Mouse (Mus musculus) forebrain, embryonic 10.5 days (tissue): ENCODE results near the gene Map6. TPM values are rescaled to one million over a fixed set of nuclear protein-coding genes. Genes with fewer than 3 reads are reported as not detected.
"Not testable (repeated sequence)": the region's sequence is repeated elsewhere in the genome, so short reads cannot be mapped to it uniquely, and the experiment has no call there.

ENCODE experiments used
- DNase-seq: peaks from one replicate; pipeline ENCODE4 v3.0.0-alpha.2; 2017; ENCODE audit warnings: low spot score; ENCODE audit errors: extremely low spot score
- H3K27ac ChIP-seq: fragments of 300-500 bp; sonication (generic); 2 replicates; pipeline ENCODE4 v1.5.1; 2016; ENCODE audit warnings: mild to moderate bottlenecking
- H3K27me3 ChIP-seq: fragments of 300-500 bp; sonication (generic); 2 replicates; pipeline ENCODE4 v1.6.1; 2016; ENCODE audit warnings: mild to moderate bottlenecking; ENCODE audit not compliant: poor library complexity, severe bottlenecking
- H3K36me3 ChIP-seq: fragments of 300-500 bp; sonication (generic); replicated peaks from 2 replicates; pipeline ENCODE4 v1.6.1; 2016; ENCODE audit warnings: mild to moderate bottlenecking, moderate library complexity
- H3K4me1 ChIP-seq: fragments of 300-500 bp; sonication (generic); 2 replicates; pipeline ENCODE4 v1.6.1; 2016
- H3K4me3 ChIP-seq: fragments of 300-500 bp; sonication (generic); 2 replicates; pipeline ENCODE4 v1.5.1; 2016; ENCODE audit warnings: mild to moderate bottlenecking, moderate library complexity
- H3K9me3 ChIP-seq: fragments of 300-500 bp; sonication (generic); 2 replicates; pipeline ENCODE4 v1.6.1; 2016; ENCODE audit warnings: mild to moderate bottlenecking, moderate library complexity
- WGBS: fragments of 180-500 bp; shearing (Covaris S2); methylation state at CpG from one replicate; pipeline ENCODE4 v1.1.7; 2016; 5-methylcytosine and 5-hydroxymethylcytosine counted together
- polyA plus RNA-seq: library from polyadenylated mRNA; unstranded; fragments of >200 nt; fragmentation: Nextera tagmentation; extraction: Ambion mirVana; gene quantifications from 2 replicates; pipeline ENCODE4 v1.2.1, GENCODE M21; 2016

Map6 gene
- polyA plus RNA-seq, 1 experiment from 2014 or later: 18.0 TPM

DNA sequence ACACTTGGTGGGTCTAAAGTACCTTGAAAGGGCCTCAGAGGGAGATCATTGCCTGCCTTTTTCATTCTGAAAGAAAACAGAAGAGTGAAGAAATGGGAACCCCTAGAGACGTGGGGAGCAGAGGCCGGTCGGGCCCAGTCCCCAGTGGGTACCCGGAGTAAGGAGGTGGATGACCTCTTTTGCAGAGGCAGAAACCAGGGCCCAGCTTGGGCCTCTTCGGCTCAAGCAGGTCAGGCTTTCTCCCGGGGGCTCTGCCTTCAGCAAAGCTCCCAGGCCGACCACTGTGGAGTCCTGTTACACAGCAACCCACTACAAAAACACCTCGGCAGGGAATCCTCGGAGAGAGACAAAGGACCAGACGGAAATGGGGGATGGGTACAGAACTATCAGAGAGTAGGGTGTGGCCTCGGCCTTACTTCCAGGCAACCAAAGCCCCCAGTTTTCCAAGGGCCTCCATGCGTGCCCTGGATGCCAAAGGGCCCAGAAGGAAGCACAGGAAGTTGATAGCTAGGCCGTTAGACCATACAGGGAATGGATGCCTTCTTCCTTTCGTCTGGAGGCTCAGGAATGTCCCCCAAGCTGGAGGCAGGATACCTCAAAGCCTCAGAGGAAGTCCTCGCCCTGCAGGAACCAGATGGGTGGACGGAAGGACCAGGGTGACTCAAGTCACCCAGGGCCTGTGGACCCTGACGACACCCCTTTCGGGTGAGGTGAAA lies 84.7 kb downstream of the Map6 start:
- H3K9me3 ChIP-seq: no peaks in the 10 kb centered on the region
- H3K27ac ChIP-seq: peak overlapping the region; percentile 97
- 1% methylated on average over 18 of the region's 18 CpGs for WGBS
- peaks cover 84% of the 10 kb centered on the region for H3K4me1 ChIP-seq
- peaks cover 39% of the 10 kb centered on the region for H3K36me3 ChIP-seq
- DNase-seq: peak; percentile 84
- peak overlapping the region; percentile 73 for H3K4me3 ChIP-seq
- no peaks in the 10 kb centered on the region for H3K27me3 ChIP-seq

DNA sequence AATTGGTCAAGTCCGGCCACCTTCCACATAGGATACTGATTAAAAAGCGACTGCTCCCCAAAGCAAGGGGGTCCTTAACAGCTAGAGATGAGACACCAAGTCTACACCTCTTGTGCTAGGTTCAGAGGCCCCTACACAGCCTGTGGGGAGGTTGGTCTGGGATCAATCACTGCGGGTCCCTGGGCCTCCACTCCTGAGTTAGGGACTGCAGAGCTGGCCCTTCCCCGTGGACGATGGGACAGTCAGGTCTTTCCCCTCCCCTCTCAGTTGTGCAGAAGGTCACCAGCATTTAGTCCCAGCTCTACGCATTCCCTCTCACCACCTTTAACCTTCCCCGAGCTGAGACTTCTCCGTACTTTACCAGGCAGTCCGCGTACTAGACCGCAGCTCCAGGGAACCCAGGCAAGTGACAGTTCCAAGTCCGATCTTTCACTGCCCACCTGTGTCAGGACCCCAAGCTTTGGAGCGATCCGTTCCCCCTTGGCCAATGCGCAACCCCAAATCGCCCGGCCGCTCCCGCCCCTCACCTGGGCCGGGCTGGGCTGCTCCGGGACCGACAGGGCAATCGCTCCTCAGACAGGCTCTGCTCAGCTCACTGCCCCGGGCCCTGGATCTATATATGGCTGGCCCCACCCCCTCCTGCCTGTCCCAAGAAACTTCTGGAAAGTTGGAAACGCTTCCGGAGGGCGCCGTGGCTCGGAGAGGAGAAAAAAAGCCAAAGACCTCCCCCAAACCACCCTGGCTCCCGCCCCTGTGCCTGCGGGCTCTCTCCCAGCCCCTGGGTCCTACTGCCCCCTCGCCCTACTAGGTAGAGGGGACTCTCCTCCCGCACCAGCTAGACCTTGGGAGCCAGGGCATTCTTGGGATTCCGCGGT lies 85.5 kb downstream of the Map6 start, which contains the start of gene Serpinh1:
Serpinh1 (minus strand) TSS at position 714 of the 875 bp plus-strand sequence.
- DNase-seq: peak; percentile 83
- WGBS: under 1% methylated on average over 35 of the region's 35 CpGs
- H3K36me3 ChIP-seq: peaks cover 31% of the 10 kb centered on the region
- H3K27ac ChIP-seq: peak within 1 kb of the TSS; percentile 97
- H3K9me3 ChIP-seq: no peaks in the 10 kb centered on the region
- peak within 1 kb of the TSS; percentile 73 for H3K4me3 ChIP-seq
- peaks cover 91% of the 10 kb centered on the region for H3K4me1 ChIP-seq
- no peaks in the 10 kb centered on the region for H3K27me3 ChIP-seq

DNA sequence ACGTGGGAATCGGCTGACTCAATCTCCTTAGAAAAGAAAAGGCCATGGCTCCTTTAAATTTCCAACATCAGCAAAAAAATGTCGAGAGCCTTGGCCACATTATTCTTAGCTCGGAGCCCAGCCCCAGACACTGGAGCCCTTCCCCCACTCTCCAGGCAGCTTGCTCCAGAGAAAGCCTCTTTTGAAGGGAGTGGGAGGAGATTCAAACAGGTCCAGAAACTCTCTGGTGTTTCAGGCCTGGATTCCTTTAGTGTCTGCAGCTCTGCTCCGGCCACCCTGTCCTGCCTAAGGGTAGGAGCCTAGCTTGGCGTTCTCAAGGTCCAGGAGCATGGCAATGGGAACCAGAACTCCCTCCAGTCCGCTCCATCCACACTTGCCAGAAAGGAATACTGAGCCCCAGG lies 88.5 kb downstream of the Map6 start:
- no peaks in the 10 kb centered on the region for H3K27me3 ChIP-seq
- WGBS: 4% methylated on average over 7 of the region's 7 CpGs
- no peaks in the 10 kb centered on the region for H3K9me3 ChIP-seq
- peak overlapping the region; percentile 39 for H3K4me3 ChIP-seq
- DNase-seq: peak; percentile 80
- peaks cover 1% of the 10 kb centered on the region for H3K36me3 ChIP-seq
- H3K27ac ChIP-seq: peak overlapping the region; percentile 97
- peaks cover 88% of the 10 kb centered on the region for H3K4me1 ChIP-seq

DNA sequence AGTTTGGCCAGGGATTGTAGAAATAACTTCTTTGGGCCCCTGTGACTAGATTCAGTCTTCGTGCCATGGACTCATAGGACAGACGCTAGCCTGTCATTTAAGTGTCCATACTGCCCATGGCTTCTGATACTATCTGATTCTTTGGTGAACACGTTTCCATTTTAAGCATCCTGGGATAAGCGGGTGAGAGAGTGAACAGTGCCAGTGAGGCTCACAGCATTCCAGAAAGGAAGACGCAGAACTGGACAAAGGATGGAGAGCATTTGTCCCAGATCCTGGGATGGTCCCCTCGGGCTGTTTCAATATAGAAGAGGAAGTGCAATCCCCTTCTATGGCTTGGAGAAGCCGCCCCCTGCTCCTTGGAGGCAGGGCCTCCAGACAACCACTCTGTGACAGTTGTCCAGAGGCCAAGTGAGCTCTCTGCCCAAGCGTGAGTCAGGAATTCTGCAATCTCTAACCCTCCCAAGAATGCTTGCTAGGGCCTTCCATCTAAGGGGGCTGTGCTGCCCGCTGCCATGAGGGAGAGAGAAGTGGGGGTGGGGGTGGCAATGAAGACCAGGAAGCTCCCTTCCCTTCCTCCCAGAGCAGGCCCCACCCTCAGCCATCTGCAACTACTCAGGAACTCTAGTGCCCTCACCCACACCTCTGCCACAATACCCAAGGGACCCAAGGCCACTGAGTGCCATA lies 89.1 kb downstream of the Map6 start:
- WGBS: 35% methylated on average over 9 of the region's 9 CpGs
- no peak for DNase-seq
- peaks cover 88% of the 10 kb centered on the region for H3K4me1 ChIP-seq
- H3K9me3 ChIP-seq: no peaks in the 10 kb centered on the region
- no peaks in the 10 kb centered on the region for H3K27me3 ChIP-seq
- H3K27ac ChIP-seq: peak overlapping the region; percentile 97
- H3K36me3 ChIP-seq: no peaks in the 10 kb centered on the region; the same call in 1 of the 2 replicates
- H3K4me3 ChIP-seq: peak overlapping the region; percentile 39

DNA sequence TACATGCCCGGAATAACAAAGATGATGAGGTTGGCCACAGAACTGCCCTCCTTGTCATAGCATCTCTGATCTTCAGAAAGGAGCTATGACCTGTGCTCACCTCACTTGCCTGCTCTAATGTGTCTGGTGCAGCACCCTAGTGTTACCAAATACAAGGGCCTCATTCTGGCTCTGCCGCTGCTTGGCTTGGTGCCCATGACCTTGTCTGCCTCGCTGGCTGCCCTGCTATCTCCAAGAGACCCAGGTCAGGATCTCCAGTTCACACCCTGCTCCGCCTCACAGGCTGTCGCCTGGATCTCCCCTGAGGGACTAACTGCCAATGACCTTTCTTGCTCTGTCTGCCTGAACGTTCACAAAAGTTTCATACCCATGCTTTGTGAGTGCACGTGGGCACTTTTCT lies 90.0 kb downstream of the Map6 start:
- Histone ChIP-seq H3K36me3 (no peaks in the 10 kb centered on the region), H3K27me3 (no peaks in the 10 kb centered on the region), H3K27ac (peak overlapping the region; percentile 97), H3K9me3 (no peaks in the 10 kb centered on the region), H3K4me3 (no peak overlapping the region), H3K4me1 (peaks cover 84% of the 10 kb centered on the region)
- WGBS: 87% methylated on average over 7 of the region's 7 CpGs
- no peak for DNase-seq

DNA sequence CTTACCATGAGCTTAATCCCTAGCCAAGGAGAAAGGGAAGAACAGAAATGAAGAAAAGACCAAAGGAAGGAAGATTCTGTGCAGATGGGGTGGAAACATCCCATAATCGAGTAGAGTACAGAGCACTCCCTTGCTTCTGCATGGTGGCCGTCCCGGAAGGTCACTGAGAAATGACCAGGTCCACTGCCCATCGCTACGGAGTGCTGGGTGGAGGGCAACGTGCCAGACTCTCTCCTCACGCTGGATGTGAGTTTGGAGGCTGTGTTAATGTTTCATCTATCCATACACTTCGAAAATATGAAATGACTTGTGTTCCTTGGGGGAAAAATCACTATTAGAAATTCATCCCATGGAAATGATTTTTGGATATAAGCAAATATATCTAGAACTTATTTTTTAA lies 91.1 kb downstream of the Map6 start:
- Histone ChIP-seq H3K9me3 (peaks cover 5% of the 10 kb centered on the region), H3K36me3 (no peaks in the 10 kb centered on the region), H3K27ac (0 out of 2 replicates have a peak overlapping the region, but pooled peaks have one; percentile 44), H3K4me3 (no peak overlapping the region), H3K4me1 (peaks cover 72% of the 10 kb centered on the region), H3K27me3 (no peaks in the 10 kb centered on the region)
- WGBS: 85% methylated on average over 8 of the region's 8 CpGs
- DNase-seq: no peak

DNA sequence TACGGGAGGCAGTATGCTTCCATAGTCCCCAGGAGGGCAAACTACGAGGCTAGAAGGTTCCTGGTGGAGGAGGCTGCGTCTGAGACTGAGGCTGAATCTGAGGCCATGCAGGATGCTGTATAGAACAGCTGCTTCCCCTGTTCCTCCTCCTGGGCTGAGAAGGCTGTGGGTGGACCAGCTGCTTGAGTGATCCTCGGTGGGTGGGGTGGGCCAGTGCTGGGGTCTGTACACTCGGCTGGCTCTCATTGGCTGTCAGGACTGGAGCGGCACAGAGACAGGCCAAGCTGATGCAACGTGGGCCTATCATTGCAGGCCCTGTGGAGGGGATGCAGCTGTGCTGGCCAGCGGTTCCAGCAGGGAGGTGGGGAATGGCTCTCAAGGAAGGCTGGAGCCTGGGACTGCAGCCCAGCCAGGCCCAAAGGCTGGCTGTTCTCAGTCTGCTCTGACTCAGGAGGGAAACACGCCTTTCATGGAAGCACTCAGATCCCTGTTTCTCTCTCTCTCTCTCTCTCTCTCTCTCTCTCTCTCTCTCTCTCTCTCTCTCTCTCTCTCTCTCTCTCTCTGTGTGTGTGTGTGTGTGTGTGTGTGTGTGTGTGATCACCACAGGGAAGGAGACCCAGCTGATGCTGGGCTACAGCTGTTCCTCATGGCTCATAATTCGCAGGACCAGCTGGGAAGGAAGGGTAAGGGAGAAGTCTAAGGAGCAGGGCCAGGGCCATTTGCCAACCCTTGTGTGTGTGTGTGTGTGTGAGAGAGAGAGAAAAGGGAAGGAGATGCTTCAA lies 93.0 kb downstream of the Map6 start:
- peak; percentile 90 for DNase-seq
- H3K27ac ChIP-seq: peak overlapping the region; percentile 94
- 4% methylated on average over 10 of the region's 10 CpGs for WGBS
- peaks cover 5% of the 10 kb centered on the region for H3K9me3 ChIP-seq
- no peaks in the 10 kb centered on the region for H3K36me3 ChIP-seq
- H3K27me3 ChIP-seq: no peaks in the 10 kb centered on the region
- H3K4me3 ChIP-seq: peak overlapping the region; percentile 31
- peaks cover 65% of the 10 kb centered on the region for H3K4me1 ChIP-seq

DNA sequence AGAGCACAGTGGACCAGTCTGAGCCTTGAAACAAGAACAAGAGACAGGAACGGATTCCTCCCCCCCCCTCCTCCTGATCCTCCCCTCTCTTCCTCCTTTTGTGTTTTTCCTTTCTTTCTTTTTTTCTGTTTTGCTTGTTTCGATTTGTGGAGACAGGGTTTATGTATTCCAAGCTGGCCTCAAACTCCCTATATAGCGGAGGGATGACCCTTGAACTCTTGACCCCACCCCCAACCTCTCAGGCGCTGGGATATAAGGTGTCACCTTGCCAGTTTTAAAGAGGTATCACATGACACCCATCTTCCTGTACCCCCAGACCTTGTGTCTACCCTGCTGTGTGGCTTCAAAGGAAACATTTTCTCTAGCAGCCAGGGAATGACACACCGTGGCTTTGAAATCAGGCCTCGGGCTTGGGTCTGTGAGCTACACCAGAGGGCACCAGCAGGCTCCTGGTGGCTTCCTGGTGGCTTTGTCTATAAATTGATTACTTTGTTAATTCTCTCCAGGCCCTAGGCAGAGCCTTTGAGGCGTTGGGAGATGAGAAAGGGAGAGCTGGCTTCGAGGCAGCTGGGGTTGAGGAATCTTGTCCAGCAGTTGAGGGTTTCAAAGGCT lies 93.7 kb downstream of the Map6 start:
- Histone ChIP-seq H3K27me3 (no peaks in the 10 kb centered on the region), H3K4me3 (peak overlapping the region; percentile 31; the same call in 1 of the 2 replicates), H3K9me3 (peaks cover 5% of the 10 kb centered on the region), H3K36me3 (no peaks in the 10 kb centered on the region), H3K4me1 (peaks cover 58% of the 10 kb centered on the region), H3K27ac (peak overlapping the region; percentile 94)
- DNase-seq: peak; percentile 51
- WGBS: 17% methylated on average over 8 of the region's 8 CpGs

DNA sequence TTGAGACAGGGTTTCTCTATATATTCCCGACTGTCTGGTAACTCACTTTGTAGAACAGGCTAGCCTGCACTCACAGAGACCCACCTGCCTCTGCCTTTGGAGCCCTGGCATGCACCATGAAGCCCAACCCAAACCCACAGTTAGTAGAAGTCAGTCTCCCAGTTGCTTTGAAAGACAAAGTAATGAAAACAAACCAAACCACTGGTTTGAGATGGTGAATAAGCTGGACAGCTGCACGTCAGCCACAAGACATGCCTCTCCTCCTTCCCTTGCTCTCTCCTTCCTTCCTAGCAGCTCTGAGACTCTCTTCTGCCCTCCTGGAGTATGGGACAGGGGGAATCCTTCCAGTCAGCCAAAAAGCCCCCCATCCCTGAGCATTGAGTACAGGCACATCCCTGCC lies 94.9 kb downstream of the Map6 start:
- H3K4me3 ChIP-seq: no peak overlapping the region
- H3K4me1 ChIP-seq: peaks cover 50% of the 10 kb centered on the region
- H3K36me3 ChIP-seq: no peaks in the 10 kb centered on the region
- 86% methylated on average over 2 of the region's 2 CpGs for WGBS
- H3K9me3 ChIP-seq: peaks cover 5% of the 10 kb centered on the region
- H3K27ac ChIP-seq: peak overlapping the region; percentile 57
- no peak for DNase-seq
- H3K27me3 ChIP-seq: no peaks in the 10 kb centered on the region

DNA sequence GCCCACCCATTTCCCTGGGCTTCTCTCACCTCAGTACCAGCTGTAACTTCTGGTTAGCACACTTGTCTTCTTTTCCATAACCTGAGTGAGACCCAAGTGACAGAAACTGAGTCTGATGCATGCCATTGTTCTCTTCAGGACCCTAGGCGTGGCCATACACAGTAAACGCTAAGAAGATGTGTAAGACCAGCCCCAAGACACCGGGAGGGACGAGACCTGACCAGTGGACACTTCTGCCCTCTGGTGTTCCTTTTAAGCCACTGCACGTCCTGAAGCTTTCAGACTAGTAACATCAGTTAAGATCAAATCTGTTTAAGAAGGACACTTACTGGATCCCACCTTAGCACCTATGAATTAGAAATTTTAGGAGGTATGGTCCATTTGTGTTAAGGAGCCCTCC lies 97.8 kb downstream of the Map6 start:
- under 1% methylated on average over 5 of the region's 5 CpGs for WGBS
- Histone ChIP-seq H3K4me1 (peaks cover 34% of the 10 kb centered on the region), H3K4me3 (no peak overlapping the region), H3K27ac (peak overlapping the region; percentile 35; the same call in 1 of the 2 replicates), H3K9me3 (peaks cover 5% of the 10 kb centered on the region), H3K36me3 (no peaks in the 10 kb centered on the region), H3K27me3 (no peaks in the 10 kb centered on the region)
- DNase-seq: peak; percentile 78

DNA sequence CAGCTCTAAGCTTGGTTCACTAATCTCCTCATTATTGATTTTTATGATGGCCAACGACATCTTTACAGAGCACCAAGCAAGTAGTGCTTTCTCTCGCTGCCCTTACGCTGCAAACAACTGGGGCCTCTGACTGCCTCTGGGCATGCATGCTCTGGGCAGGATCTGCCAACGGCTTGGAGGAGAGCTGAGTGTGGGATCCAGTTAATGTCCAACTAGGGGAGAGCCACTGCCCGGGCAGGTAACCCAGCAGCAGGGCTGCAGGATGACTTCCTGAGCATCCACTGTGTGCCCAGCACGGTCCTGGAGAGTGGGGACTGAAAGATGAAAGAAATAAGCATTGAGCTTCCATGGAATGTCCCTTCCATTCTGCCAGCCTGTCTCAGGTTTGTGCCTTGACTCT lies 99.5 kb downstream of the Map6 start:
- H3K9me3 ChIP-seq: peaks cover 5% of the 10 kb centered on the region
- H3K4me3 ChIP-seq: no peak overlapping the region
- no peak for DNase-seq
- H3K36me3 ChIP-seq: no peaks in the 10 kb centered on the region
- H3K27me3 ChIP-seq: no peaks in the 10 kb centered on the region
- 82% methylated on average over 6 of the region's 6 CpGs for whole genome bisulfite sequencing
- H3K27ac ChIP-seq: no peak overlapping the region
- peaks cover 17% of the 10 kb centered on the region for H3K4me1 ChIP-seq

DNA sequence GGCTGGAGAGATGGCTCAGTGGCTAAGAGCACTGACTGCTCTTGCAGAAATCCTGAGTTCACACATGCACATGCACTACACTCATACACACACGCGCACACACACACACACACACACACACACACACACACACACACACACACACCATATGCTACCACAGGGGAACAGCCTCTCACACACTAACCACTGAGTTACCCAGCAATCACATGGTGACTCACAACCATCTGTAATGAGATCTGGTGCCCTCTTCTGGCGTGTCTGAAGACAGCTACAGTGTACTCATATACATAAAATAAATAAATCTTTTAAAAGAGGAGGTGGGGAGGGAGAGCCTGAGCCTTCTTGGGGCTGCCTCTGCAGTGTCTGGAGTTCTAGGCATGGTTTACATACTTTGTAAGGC lies 107.1 kb downstream of the Map6 start:
- not testable (repeated sequence) for H3K9me3 ChIP-seq, H3K27me3 ChIP-seq, H3K27ac ChIP-seq, DNase-seq, H3K4me3 ChIP-seq, H3K36me3 ChIP-seq
- H3K4me1 ChIP-seq: peaks cover 11% of the 10 kb centered on the region
- 57% methylated on average over 3 of the region's 3 CpGs for WGBS
